ENCODE assay signal across 16 mouse cellular contexts in the genomic region with DNA sequence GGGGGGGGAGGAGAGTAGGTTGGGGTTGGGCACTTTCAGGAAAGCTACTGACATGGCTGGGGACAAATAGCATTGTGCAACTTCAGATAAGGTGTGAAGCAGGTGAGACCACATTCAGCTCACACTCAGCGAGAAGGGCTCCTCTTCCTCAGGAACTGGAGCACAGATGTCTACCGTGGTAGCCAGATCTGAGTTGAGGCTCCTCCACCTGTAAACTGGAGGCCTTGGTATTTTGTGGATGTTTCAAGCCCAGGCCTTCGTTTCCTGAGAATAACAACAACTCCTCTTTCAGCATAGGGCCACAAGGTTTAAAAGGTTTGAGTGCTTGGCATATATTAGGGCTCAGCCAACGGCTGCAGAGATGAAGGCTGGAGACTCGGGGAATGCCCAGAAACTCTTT.
A peak's percentile ranks its signal among the peaks of the same experiment; 100 is the strongest.
DNase-seq lines count a peak whose midpoint lies in the region; TF ChIP-seq lines count a peak whose summit lies in the region.
"Had no signal": no experiment of that assay in that cellular context is flagged by ENCODE, and none has a peak within 500 bp of the region (broad histone marks: within the 10 kb centered on the region; RNA-seq: fewer than 3 reads in every experiment).

No protein-coding gene starts in this region.

- TF ChIP-seq EP300 in CH12.LX (IDR thresholded peaks at IDR 0.05; ENCODE audit: low read length) = no peak

- no peak for TF ChIP-seq RAD21 in CH12.LX (IDR thresholded peaks at IDR 0.05; ENCODE audit: low read depth, low read length)

- in situ Hi-C loops in CH12.LX (cut with MboI; ENCODE audit: low pct_ligation_motif_present, low pct_unique_long_range_greater_than_20kb, low sequenced_read_pairs) = no loop called here

- WGBS in thymus, adult 2 months = 16% methylated on average over 5 of the region's 5 CpGs
- 68% methylated on average over 5 of the region's 5 CpGs for WGBS in small intestine, adult 2 months

- peak overlapping the region; percentile 65 for H3K4me2 ChIP-seq in CH12.LX (ENCODE audit: insufficient read depth, low read depth, poor library complexity, severe bottlenecking)
- H3K4me2 ChIP-seq: forebrain, embryonic 12.5 days; heart, embryonic 12.5 days; hindbrain, embryonic 14.5 days had no signal

- no peak for TF ChIP-seq CTCF in thymus, adult 2 months (IDR thresholded peaks at IDR 0.05; ENCODE audit: borderline replicate concordance, control insufficient read depth, extremely low read depth, insufficient read depth, low read length, poor library complexity)
- TF ChIP-seq CTCF in CH12.LX (conservative IDR thresholded peaks at IDR 0.05 in 1 of 2, IDR thresholded peaks at IDR 0.05 in 1 of 2; ENCODE audit: low read depth in 2 of 2, low read length in 2 of 2) = no peak
- no peak for TF ChIP-seq CTCF in small intestine, adult 2 months (IDR thresholded peaks at IDR 0.05; ENCODE audit: extremely low read depth, insufficient read length, insufficient replicate concordance, low read depth, low read length)

- peaks cover 60% of the 10 kb centered on the region for H3K4me1 ChIP-seq in thymus, adult 2 months (replicated peaks; ENCODE audit: control insufficient read depth, insufficient read depth, low read length)
- H3K4me1 ChIP-seq in CH12.LX (ENCODE audit: control insufficient read depth in 1 of 2, insufficient read depth in 2 of 2) = peaks cover 44 to 69% of the 10 kb centered on the region in 2 experiments
- peaks cover 8% of the 10 kb centered on the region for H3K4me1 ChIP-seq in small intestine, adult 2 months (ENCODE audit: control insufficient read depth, insufficient read depth, insufficient read length, low read length)

- no peaks in the 10 kb centered on the region for H3K36me3 ChIP-seq in thymus, adult 2 months (ENCODE audit: control insufficient read depth, insufficient read depth, low read length)
- no peaks in the 10 kb centered on the region for H3K36me3 ChIP-seq in CH12.LX (replicated peaks in 1 of 2; ENCODE audit: control insufficient read depth in 1 of 2, insufficient read depth in 1 of 2, low read length in 1 of 2)
- no peaks in the 10 kb centered on the region for H3K36me3 ChIP-seq in small intestine, adult 2 months (ENCODE audit: control insufficient read depth, insufficient read depth, low read length)
- H3K36me3 ChIP-seq: embryonic facial prominence, embryonic 13.5 days; forebrain, embryonic 12.5 days; heart, embryonic 12.5 days; hindbrain, embryonic 10.5 days had no signal

- DNase-seq in thymus, adult 2 months = no peak
- no peak for DNase-seq in thymus, postnatal 14 days
- no peak for DNase-seq in CH12.LX (ENCODE audit: extremely low read depth)
- peak; percentile 35 for DNase-seq in T-cell, adult 2 months (ENCODE audit: low spot score)
- DNase-seq in MN1 (ENCODE audit: low spot score) = no peak
- no peak for DNase-seq in testis, postnatal 10 days (ENCODE audit: low spot score)
- DNase-seq: cerebellum, adult 18-20 months; cerebellum, adult 9-11 months; cerebellum, postnatal 36 days; gastrocnemius, postnatal 25 days had no signal

- no peak overlapping the region; the same call in 1 of the 2 replicates for H3K9ac ChIP-seq in CH12.LX (ENCODE audit: insufficient read depth, low read depth)
- H3K9ac ChIP-seq: forebrain, embryonic 12.5 days; heart, embryonic 12.5 days; hindbrain, embryonic 14.5 days had no signal

- H3K4me3 ChIP-seq in thymus, adult 2 months (ENCODE audit: control insufficient read depth, insufficient read depth, low read length) = no peak overlapping the region
- H3K4me3 ChIP-seq in CH12.LX (replicated peaks in 1 of 3; ENCODE audit: low read depth in 2 of 3, low read length in 2 of 3, poor library complexity in 1 of 3) = peak overlapping the region in 1 of 3 experiments; percentile 19
- no peak overlapping the region for H3K4me3 ChIP-seq in small intestine, adult 2 months (ENCODE audit: low read depth, low read length)
- H3K4me3 ChIP-seq: embryonic facial prominence, embryonic 13.5 days; forebrain, embryonic 12.5 days; heart, embryonic 12.5 days; hindbrain, embryonic 10.5 days had no signal

- dilution Hi-C loops in CH12.LX (cut with MboI; ENCODE audit: extremely low pct_ligation_motif_present, extremely low pct_unique_long_range_greater_than_20kb, low sequenced_read_pairs) = no loop called here

- no peaks in the 10 kb centered on the region for H3K27me3 ChIP-seq in thymus, adult 2 months (ENCODE audit: control insufficient read depth, insufficient read depth, low read length)
- H3K27me3 ChIP-seq in CH12.LX (replicated peaks) = no peaks in the 10 kb centered on the region
- H3K27me3 ChIP-seq in small intestine, adult 2 months (ENCODE audit: control insufficient read depth, insufficient read depth, low read length) = no peaks in the 10 kb centered on the region
- H3K27me3 ChIP-seq: embryonic facial prominence, embryonic 13.5 days had no signal

- peak overlapping the region; percentile 74 for H3K27ac ChIP-seq in thymus, adult 2 months (ENCODE audit: control insufficient read depth, insufficient read depth, low read length)
- H3K27ac ChIP-seq in CH12.LX (ENCODE audit: insufficient read depth, low read depth) = peak overlapping the region; percentile 98
- H3K27ac ChIP-seq in small intestine, adult 2 months (ENCODE audit: insufficient read depth, low read depth, low read length) = 0 out of 2 replicates have a peak overlapping the region, but pooled peaks have one; percentile 9
- H3K27ac ChIP-seq: forebrain, embryonic 12.5 days; hindbrain, embryonic 14.5 days had no signal

- TF ChIP-seq POLR2A in thymus, adult 2 months (IDR thresholded peaks at IDR 0.05; ENCODE audit: control insufficient read depth, extremely low read depth, insufficient read depth, low read length, poor library complexity) = no peak
- no peak for TF ChIP-seq POLR2A in CH12.LX (IDR thresholded peaks at IDR 0.05; ENCODE audit: low read depth, low read length)
- TF ChIP-seq POLR2A in small intestine, adult 2 months (IDR thresholded peaks at IDR 0.05; ENCODE audit: low read depth, low read length) = no peak

- no peaks in the 10 kb centered on the region for H3K9me3 ChIP-seq in CH12.LX (replicated peaks; ENCODE audit: low read length)
- H3K9me3 ChIP-seq: embryonic facial prominence, embryonic 13.5 days; forebrain, embryonic 12.5 days; heart, embryonic 12.5 days; hindbrain, embryonic 10.5 days had no signal

- no peaks in the 10 kb centered on the region for H3K79me2 ChIP-seq in CH12.LX (replicated peaks; ENCODE audit: control insufficient read depth, extremely low read depth, insufficient read depth, poor library complexity, severe bottlenecking)

TF ChIP-seq in CH12.LX, 34 proteins besides CTCF, POLR2A, EP300 and RAD21:
- TF ChIP-seq ETS1 (conservative IDR thresholded peaks at IDR 0.05; ENCODE audit: low read depth, low read length) (0 out of 2 replicates have a peak, but pooled peaks have one; percentile 5), JUND (conservative IDR thresholded peaks at IDR 0.05; ENCODE audit: low read depth, low read length) (no peak)

Comparison
In these comparisons a context has a peak if more than half of its experiments do, and no peak if none do; other contexts are left out.
1. H3K27ac ChIP-seq: peak in every context shown above with its lines; median percentile 98 in CH12.LX; 74 in thymus, adult 2 months; 9 in small intestine, adult 2 months.